Mouse (Mus musculus) layer of hippocampus, adult 2 months (tissue): ENCODE measurements around the gene Sema3d. TPM values are rescaled to one million over a fixed set of nuclear protein-coding genes. Genes with fewer than 3 reads are reported as not detected.
A peak's percentile ranks its signal among the peaks of the same experiment; 100 is the strongest.

ENCODE experiments used
- DNase-seq, 2 experiments: peaks; one replicate each; pipeline ENCODE4 v3.0.0; 2022; ENCODE audit warnings: low spot score in 2 of 2
- H3K27ac ChIP-seq: fragments of 200-600 bp; 2 replicates; pipeline ENCODE4 v1.8.1; 2022
- H3K4me3 ChIP-seq: fragments of 200-600 bp; 2 replicates; pipeline ENCODE4 v1.8.1; 2022; ENCODE audit warnings: mild to moderate bottlenecking
- CTCF ChIP-seq: fragments of 200-600 bp; conservative IDR thresholded peaks from 2 replicates; pipeline ENCODE4 v1.8.1; 2022; ENCODE audit warnings: antibody characterized with exemption, mild to moderate bottlenecking, moderate library complexity
- long read RNA-seq, 2 experiments: library from polyadenylated mRNA; stranded (forward); transcript quantifications; one replicate each; pipeline ENCODE4 v2.0.0; 2021; ENCODE audit warnings: borderline mapping rate in 2 of 2
- total RNA-seq, 2 experiments: library from RNA; stranded (reverse); gene quantifications; 2 replicates each; pipeline ENCODE4 v1.2.3; 2021

Sema3d gene
- 1 to 10 TPM; 4.1 to 4.6 TPM for total RNA-seq
- long read RNA-seq, experiment 1 = 0 reads
- long read RNA-seq, experiment 2, full-length matches to known transcripts = 5 of 5 reads
- long read RNA-seq, experiment 2, partial matches to known transcripts = 0 of 5 reads
- long read RNA-seq, experiment 2, other reads (novel, unspliced or antisense) = 0 of 5 reads

DNA sequence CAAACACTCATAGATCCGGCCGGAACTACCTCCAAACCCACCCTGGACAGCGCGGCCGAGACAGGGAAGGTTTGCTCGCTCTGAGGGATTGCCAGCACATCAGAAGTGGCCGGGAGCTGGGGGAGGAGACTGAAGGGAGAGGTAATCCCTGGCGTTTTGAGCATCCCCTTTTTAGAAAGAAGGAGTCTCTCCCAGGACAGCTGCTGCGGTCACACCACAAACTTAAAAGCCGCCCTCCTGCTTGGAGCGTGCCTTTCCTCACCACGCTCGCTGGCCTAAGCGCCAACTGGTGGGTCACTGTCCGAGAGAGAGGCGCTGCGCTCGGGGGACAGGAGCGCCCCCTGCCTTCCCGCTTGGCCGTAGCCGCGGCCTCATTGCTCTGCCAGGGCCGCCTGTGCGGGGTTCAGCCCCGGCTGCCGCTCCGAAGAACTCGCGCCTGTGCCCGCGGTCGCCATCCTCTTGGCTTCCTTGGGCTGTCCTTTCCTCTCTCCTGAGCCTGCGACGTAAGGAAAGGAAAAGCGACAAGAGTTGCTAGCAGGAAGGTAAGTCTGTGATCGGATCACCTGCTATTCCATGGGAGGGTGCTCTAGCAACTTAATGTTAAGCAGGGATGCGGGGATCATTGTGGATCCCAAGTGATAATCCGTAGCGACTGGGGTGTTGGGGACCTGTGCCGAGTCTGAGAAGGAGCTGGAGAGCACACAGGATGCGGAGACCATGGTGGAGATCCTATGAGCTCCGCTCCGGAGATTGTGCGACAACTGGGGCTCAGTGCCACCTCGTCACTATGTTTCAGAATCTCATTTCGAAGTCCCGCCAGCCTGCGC, at the start of gene Sema3d:
Gene Sema3d (plus strand): TSS at position 253 of the 827 bp plus-strand sequence.
- peak within 1 kb of the TSS; percentile 73 for H3K4me3 ChIP-seq
- DNase-seq = peak; percentile 52 to 70
- H3K27ac ChIP-seq = no peak within 1 kb of the TSS; the same call in 1 of the 2 replicates
- TF ChIP-seq CTCF = peak; percentile 95

GRCm38 (mm10) chr5:12377261-12377660, 5.9 kb upstream of the Sema3d start:
- no peak for TF ChIP-seq CTCF

GRCm38 (mm10) chr5:12378900-12379299, 4.3 kb upstream of the Sema3d start:
- Histone ChIP-seq H3K4me3 (no peak overlapping the region), H3K27ac (no peak overlapping the region)
- peak; percentile 56 for TF ChIP-seq CTCF
- DNase-seq = no peak

More at GRCm38 (mm10) chr5:12377261-12377660, 5.9 kb upstream of the Sema3d start:
- no peak for DNase-seq
- Histone ChIP-seq H3K27ac (no peak overlapping the region), H3K4me3 (no peak overlapping the region)

DNA sequence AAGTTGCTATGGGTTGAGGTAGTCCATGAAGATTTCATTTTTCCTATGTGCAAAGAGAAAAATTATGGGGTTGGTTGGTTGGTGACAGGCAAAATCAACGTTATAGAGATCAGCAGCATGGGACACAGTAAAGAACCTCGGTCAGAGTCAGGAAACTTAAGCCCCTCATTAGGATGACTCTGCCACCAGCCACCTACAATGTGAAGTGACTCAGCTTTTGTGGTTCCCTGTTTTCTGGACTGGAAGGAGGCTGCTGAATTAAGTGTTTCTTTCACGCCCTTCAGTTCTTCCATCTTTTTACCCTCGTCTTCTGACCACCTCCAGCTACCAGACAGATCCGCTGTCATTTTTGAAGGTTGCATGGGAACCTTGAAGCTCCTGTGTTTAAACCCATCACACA, 1.2 kb upstream of the Sema3d start:
- no peak for TF ChIP-seq CTCF
- DNase-seq = no peak
- Histone ChIP-seq H3K4me3 (no peak overlapping the region), H3K27ac (no peak overlapping the region)

GRCm38 (mm10) chr5:12383960-12384285, 738 bp downstream of the Sema3d start:
- no peak for TF ChIP-seq CTCF
- no peak for DNase-seq

DNA sequence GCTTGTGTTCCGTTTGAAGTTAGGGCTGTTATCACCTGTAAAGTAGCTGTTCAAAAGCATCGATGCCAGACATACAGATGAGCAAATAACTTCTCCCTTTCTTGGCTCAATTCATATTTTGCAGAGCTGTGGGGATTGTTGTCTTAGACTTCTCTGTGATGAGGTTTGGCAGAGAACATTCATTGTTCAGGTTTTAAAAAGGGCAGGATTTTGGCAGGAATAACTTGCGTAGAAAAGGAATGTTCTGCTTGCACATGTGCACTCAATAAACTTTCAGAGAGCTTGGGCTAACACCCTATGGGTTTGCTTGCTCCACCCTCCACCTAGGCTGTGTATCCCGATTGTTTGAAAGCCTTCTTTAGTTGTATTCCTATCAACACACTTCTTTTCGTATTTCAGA, 9.5 kb downstream of the Sema3d start:
- Histone ChIP-seq H3K4me3 (no peak overlapping the region), H3K27ac (no peak overlapping the region)
- DNase-seq = no peak
- no peak for TF ChIP-seq CTCF

More at GRCm38 (mm10) chr5:12383960-12384285, 738 bp downstream of the Sema3d start:
- H3K27ac ChIP-seq = no peak overlapping the region; the same call in 1 of the 2 replicates
- H3K4me3 ChIP-seq = peak overlapping the region; percentile 73

DNA sequence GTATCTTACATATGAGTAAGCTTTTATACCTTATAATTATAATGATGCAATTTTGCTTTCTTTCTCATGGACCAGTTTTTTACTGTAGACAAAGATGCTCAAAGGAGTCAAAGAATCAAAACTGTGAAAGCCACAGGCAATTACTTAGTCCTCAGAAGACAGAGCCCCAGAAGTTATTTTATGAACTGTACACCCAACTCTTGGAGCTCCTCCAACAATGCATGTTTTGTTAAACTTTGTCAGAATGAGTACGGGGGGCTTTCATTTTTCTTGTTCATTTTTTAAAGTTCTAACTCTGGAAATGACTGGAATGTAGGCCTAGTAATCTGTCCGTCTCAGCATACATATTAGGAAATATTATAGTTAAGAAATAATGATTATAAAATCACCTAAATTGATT, 16.1 kb downstream of the Sema3d start:
- no peak overlapping the region for H3K27ac ChIP-seq
- no peak for DNase-seq
- no peak overlapping the region for H3K4me3 ChIP-seq
- TF ChIP-seq CTCF = no peak

GRCm38 (mm10) chr5:12404229-12404628, 21.0 kb downstream of the Sema3d start:
- DNase-seq = no peak
- no peak for TF ChIP-seq CTCF
- no peak overlapping the region for H3K4me3 ChIP-seq
- H3K27ac ChIP-seq = no peak overlapping the region

DNA sequence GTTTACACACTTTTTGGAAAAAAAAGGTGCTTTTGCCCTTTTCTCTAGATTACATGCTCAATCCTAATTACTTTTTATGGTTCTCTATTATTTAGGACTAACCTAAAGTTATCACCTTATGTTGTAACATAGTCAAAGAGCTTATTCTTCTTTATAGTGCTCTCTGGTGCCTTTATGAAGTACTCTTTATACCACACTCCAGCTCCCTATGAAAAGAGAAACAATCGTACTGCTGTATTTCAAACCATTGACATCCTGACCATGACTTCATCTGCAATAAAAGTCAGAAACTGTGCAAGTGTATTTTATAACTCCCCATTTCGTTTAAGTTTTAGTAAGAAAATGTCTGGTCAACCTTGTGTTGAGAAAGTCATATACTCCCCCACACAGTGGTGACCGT, 29.4 kb downstream of the Sema3d start:
- no peak for TF ChIP-seq CTCF
- Histone ChIP-seq H3K4me3 (no peak overlapping the region), H3K27ac (no peak overlapping the region)
- no peak for DNase-seq

DNA sequence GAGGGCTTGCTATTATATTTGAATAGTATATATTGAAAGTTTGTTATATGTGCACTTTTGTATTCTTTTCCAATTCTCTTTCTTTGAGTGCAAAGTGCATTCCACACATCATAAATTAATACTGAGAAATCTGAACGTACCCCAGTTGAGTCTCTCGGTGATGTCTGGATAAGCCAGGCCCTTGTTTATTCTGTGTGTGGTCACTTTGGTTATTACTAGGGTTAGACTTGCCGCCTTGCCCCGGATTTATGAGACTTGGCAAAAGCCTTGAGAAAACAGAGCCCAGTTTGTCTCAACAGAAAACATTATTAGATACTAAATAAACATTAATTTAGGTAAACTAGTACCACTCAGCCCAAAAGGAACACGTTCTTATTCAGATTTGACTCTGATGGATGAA, 40.1 kb downstream of the Sema3d start:
- no peak overlapping the region for H3K27ac ChIP-seq
- no peak overlapping the region for H3K4me3 ChIP-seq
- DNase-seq = no peak
- TF ChIP-seq CTCF = no peak

GRCm38 (mm10) chr5:12441737-12442136, 58.6 kb downstream of the Sema3d start:
- DNase-seq = no peak
- TF ChIP-seq CTCF = no peak
- H3K4me3 ChIP-seq = no peak overlapping the region
- H3K27ac ChIP-seq = no peak overlapping the region

DNA sequence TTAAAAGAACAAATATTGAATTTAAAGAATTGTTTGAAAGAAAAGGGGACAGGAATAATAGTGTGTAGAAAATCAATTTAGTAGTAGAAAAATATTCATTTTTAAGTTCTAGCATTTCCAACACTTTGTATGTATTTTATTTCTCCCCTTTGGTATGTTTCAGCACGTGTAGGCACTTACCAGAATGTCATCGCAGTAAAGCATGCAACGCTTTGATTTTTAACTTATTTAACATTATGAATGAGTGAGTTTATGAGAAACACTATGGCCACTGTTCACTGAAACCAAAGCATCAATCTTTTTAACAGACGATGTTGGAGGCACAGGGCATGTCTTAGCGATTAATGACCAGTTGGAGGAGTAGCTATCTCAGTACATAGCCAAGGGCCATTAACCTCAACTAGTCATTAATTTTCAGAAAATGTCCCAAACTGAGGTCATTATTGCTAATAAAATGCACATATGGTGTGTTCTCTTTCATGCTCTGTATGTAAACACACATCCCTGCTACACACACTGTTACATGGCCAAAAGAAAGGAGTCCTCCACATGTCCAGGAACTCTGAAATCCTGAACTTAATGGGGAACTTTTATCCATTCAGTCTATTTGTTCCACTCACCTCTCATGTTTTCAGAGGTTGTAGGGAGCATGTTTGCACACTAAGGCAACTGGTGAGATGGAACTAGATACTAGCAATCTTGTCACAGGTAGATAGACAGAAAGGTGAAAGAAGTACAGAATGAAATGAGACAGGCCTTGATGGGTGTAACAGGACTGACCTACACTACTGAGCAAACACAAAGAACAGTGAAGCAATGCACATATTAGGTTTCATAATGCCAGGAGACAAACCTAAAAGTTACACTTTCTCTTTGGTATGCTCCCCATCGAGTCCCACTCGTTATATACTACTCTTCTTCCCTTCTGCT, 59.3 kb downstream of the Sema3d start:
- no peak overlapping the region for H3K27ac ChIP-seq
- no peak for DNase-seq
- no peak overlapping the region for H3K4me3 ChIP-seq
- no peak for TF ChIP-seq CTCF

- H3K4me3 ChIP-seq = no peak overlapping the region
- H3K27ac ChIP-seq = no peak overlapping the region
- DNase-seq = no peak
- TF ChIP-seq CTCF = no peak
Observed at GRCm38 (mm10) chr5:12451089-12451488, 67.9 kb downstream of the Sema3d start.
